Mouse (Mus musculus) right cerebral cortex, adult 18-20 months (tissue): ENCODE measurements around the gene Pnpla2.

ENCODE experiments used
- DNase-seq: peaks from one replicate; pipeline ENCODE4 v3.0.0; 2022; ENCODE audit warnings: mixed read lengths

Gene Pnpla2

DNA sequence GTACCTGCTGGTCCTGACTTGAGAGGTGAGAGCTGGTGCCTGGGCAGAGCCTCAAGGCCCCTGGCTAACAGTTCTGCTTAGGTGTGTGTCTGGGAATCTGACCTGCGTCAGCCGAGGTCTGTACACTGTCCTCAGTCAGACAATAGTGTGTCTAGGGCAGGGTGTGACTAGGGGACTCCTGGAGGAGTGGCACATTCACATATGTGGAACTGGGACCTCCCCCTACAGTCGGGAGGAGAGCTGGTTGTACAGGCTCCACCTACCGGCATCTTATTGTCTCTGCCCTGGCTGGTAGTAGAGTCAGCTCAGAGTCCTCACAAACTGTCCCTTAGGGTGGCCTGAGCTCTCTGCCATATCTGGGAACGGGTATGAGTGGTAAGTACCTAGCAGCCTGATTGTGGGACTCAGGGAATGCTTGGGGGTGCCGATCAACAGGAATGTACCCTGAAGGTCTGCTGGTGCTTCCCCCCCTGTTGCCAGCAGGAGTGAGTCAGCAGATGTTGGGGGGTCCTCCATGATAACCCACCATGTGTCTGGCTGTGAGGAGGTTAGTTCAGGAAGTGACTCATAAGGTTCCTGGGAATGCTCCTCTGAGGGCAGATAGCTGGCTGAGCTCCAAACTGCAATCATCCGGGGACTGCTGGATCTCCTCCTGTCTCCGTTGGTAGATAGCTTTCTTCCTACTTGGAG, 13.7 kb downstream of the Pnpla2 start:
- no peak for DNase-seq

DNA sequence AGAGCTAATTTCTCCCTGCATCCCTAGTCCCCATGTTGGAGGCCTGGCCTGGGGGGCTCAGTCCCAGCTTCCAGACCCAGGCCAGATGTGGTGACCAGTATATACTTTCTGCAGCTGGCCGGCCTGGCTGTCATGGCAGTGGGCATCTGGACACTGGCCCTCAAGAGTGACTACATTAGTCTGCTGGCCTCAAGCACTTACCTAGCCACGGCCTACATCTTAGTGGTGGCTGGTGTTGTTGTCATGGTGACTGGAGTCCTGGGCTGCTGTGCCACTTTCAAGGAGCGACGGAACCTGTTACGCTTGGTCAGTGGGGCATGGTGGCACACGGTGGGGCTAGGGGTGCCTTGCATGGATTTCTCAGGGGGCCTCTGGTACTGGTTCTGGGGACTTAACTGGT, 14.4 kb downstream of the Pnpla2 start:
- no peak for DNase-seq

DNA sequence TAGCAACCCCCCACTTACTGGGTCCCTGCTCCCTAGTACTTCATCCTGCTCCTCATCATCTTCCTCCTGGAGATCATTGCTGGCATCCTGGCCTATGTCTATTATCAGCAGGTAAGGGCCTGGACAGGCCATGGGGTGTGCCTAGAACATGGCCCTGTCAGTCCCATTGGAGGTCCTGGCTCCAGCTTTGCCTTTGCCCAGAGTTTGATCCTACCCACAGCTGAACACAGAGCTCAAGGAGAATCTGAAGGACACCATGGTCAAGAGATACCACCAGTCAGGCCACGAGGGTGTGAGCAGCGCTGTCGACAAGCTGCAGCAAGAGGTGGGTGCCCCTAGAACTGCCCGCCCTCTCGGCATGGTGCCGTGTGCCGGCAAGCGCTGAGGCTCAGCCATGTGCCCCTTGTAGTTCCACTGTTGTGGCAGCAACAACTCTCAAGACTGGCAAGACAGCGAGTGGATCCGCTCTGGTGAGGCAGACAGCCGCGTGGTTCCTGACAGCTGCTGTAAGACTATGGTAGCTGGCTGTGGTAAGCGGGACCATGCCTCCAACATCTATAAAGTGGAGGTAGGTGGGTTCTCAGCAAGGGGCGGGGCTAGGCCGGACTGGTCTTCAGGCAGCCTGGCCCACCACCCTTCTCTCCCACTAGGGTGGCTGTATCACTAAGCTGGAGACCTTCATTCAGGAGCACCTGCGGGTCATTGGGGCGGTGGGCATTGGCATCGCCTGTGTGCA, 15.1 kb downstream of the Pnpla2 start:
- DNase-seq = no peak

DNA sequence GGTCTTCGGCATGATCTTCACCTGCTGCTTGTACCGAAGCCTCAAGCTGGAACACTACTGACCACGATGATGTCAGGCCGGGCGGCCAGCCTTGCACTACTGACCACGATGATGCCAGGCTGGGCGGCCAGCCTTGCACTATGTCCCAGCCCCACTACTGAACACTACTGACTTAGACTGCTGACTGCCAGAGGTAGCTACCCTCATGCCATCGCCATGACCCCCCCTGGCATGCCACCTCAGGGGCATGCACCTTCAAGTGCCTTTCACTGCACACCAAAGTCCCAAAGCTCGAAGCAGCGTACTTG, 15.6 kb downstream of the Pnpla2 start:
- DNase-seq = no peak

DNA sequence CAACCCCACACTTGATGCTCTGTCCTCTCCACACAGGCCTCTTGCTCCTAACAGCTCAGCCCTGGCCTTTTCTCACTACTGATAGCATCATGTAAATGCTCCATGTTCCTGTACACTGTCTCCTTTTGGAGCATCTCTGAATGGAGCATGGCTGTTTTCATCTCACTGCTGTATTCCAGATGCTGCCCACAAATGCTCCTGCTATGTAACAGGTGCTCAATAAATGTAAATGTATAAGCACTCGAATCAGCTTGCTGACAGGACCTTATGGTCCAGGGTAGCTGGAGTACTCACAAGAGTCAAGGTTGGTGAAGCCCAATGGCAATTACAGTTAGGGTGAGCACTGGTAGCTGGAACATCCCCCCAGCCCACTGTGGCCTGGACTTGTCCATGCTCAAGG, 16.2 kb downstream of the Pnpla2 start:
- DNase-seq = no peak

DNA sequence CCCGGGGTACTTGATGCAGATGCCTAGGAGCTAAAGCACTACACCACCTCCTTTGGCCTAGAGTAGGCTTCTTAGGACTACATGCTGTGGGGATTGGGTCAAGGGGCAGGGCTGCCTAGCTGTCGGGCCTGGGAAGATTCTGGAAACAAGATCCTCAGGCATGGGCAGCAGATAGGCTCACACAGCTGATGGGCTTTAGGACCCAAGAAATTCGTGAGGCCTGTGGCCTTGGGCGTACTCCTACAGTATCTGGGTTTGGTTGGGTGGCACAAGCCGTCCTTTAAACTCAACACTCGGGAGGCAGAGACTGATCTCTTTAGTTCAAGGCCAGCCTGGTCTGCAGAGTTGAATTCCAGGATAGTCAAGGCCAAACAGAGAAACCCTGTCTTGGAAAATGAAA, 17.2 kb downstream of the Pnpla2 start:
- DNase-seq = no peak

DNA sequence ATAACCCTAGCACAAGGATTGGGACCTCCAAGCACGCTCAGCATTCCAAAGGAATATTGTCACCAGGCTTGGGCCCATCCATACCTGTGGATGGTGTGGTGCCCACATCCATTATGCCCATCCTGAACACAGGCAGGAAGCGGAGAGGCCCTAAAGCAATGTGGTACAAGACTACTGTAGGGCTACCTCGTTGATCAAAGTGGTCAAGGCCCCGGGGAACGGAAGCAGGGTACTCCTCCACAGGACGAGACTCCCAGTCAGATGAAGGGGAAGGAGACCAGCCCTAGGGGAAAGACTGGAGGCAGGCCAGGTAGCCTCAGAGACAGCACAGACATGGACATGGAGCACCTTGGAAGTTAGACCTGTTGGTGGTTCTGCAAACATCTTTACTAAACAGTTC, 17.8 kb downstream of the Pnpla2 start:
- no peak for DNase-seq

DNA sequence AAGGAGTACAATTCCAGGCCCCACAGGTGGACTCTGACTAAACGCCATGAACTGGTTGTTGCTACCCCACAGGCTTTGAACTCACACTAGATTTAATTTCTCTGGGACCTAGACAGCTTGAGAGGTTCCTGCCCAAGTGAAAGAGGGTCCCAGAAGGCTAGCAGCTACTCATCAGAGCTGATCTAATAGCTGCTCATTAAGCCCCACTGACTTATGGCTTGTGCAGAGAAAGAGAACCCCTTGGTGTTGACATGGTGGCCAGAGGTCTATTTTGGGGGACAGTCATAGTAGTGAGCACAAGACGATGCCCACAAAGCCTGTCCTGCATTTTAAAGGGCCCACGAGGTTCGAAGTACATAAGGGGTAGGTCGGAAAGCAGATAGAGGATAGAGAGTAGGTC, 19.2 kb downstream of the Pnpla2 start:
- DNase-seq = no peak

DNA sequence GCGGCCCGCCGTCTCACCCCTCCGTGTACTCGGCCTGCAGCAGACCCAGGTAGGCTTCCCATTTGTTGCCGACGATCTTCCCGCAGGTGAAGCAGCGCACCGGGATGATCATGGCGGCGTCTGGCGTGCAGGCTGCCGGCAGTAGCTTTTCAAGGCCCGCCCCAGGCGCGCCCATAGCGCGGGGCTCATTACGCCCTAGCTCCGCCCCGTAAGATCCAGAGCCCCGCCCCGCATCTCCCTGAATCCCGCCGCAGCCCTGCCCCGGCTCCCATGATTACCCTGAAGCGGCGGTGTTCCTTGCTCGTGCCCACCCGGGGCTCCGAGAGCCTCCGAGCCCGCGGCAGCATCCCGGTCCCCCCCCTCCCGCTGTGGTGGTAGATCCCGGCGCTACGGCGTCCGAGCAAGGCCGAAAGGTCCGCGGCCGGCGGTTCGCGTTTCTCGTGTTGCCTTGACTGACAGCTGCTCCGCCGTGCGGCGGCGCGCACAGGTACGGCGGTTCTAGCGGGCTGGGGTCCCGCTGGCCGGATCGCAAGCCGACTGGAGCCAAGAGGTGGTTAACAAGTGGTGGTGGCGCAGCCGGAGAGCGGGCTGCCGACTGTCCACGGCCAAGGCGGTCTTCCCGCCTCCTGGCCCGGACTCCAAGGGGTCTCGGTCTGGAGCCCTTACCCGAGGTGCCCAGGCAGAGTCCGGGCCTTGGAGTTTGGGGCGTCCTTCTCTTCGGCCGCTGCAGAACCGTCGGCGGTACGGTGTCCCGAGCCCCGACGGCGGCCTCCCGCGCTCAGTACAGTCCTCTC, 20.2 kb downstream of the Pnpla2 start, which contains the start of the genes Polr2l and Tspan4:
Gene Polr2l, minus strand, starts transcription at position 122 of the 794 bp plus-strand sequence.
Gene Tspan4, plus strand, starts transcription at position 230 of the 794 bp plus-strand sequence.
- DNase-seq = peak; percentile 84

DNA sequence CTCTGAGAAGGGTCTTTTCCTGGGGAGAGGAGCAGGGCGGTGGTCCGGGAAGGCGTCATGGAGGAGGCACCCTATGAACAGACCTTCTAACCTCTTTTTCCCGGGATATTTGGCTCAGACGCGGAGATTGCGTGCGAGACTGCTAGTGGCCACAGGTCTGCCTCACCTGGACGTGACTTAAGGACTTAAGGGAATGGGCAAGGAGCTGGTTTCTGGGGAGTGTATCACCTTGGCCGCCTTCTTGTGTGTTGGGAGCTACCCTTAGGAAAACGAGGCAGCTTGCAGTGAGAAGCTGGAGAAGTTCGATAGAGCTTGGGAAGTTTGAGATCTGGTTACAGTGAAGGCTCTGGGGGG, 20.8 kb downstream of the Pnpla2 start:
- no peak for DNase-seq

DNA sequence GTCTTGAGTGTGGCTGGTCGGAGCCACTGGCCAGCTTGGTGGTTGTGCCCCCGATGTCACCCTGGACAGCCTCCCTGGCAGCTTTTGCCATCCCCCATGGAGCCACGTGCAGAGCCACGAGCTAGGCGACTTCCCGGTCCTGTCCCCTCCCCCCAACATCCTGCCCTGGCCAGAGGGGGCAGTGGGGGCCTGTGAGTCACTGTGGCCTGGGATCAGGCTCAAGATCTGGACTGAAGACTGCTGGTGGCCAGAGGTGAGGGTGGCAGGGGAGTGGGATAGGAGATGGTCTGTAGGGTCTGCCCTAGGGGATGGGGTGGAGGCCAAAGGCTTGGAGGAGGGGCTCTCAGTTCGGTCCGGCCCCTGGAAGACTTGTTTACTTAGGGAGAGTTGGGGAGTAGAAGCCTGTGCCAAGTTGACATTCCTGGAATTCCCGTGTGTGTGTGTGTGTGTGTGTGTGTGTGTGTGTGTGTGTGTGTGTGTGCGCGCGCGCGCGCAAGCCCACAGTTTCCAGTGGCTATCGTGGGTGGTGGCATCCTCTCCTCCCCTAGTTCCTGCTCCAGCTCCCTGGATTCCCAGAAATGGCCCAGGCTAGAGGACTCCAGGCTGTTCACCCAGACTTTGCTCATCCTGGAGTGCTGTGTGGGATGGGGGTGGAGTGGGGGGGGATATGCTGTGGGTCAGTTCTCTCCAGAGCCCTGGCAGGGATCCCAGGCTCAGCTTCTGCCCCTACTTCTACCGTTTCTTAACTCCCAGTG, 21.4 kb downstream of the Pnpla2 start:
- DNase-seq = peak; percentile 52

DNA sequence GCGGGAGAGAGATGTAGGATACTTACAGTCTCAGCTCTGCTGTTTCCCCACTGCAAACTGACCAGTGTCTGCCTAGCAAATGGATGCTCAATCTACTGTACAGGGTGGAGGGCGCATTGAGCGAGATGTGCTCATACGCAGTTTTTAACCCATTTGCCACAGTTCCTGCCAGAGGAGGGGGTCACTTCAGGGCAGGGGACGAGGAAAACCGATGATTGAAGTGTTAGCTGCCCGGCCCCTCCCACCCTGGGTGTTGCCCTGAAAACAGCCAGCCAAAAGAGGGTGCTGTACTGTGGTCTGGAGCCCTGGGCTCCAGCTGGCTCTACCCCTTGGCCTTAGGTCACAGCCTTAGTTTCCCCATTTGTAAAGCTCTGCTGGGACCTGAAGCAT, 22.0 kb downstream of the Pnpla2 start:
- DNase-seq = no peak

DNA sequence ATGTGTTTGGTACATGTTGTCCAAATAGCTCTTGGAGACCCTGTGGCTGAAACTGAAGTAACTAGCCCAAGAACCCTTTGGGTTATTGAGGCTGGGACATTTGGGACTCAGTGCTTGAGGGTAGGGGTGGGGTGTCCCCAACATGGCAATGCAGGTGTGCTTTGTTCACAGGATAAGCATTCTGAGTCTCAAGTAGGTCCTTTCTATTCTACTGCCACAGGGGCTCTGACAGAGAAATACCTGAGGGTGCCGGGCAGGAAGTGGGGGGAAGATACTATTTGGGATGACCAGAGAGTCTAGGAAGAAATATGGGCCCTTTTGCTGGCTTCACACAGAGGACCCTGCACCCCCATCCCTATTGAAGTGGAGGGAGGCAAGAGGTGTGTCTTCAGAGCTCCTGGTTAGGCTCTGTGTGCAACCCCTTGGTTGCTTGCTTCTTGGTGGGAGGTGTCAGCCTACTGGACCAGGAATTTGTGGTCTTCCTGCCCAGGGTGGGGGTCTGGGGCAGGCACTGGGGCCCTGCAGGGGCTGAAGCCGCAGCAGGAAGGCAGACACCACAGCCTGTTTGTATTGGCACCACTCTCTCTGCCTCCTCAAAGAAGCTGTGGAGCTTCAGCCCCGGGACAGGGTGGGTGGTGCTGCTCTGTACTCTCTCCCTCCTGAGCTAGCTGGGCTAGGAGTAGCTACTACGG, 22.7 kb downstream of the Pnpla2 start:
- no peak for DNase-seq

DNA sequence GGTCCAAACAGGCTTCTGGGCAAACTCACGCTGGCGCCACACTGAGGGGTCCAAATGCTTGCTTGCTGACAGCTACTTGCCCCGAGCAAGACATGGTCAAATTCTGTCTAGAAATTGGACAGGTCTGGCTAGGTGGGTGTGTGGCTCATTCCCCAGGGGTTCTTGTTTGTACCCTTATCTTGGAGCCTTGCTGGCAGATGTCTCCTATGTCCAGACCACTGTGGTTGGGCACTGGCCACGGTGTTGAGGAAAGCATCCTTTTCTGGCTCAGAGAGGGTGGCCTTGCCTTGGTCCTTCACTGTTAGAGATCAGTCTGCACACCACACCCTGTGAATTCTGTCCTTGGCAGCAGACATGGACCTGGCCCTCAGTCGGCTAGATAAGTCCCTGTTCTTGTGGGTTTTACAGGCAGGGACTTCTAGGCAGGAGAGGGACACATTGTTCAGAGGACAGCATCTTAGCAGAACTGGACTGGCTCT, 23.3 kb downstream of the Pnpla2 start:
- no peak for DNase-seq

DNA sequence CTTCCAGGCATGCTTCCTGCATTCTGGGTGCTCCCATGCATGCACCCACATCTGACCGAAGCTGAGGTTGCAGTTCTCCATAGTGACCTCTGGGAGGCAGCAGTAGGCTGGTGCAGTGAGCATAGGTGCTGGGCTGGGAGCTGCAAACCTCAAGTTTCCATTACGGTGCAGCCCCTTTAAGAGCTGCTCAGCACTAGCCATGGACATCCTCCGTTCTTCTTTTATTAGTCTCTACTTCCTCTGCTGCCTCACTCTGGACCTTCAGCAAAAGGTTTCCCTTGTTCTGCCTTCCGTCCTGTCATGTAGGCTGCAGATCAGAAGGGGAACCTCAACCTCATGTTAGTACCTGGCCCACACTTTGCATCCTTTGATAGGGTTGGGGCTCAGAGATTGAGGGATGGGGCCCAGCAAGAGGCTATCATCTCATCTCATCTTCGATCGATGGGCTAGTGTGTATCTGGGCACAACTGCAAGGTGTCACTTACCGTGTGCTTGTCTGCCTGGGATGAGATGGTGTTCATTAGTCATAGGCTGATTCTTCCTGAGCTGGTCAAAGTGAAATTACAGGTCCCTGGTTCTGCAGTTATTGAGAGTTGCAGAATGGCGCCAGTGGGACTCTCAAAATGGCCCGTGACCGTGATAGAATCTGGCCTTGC, 26.0 kb downstream of the Pnpla2 start:
- peak; percentile 75 for DNase-seq

DNA sequence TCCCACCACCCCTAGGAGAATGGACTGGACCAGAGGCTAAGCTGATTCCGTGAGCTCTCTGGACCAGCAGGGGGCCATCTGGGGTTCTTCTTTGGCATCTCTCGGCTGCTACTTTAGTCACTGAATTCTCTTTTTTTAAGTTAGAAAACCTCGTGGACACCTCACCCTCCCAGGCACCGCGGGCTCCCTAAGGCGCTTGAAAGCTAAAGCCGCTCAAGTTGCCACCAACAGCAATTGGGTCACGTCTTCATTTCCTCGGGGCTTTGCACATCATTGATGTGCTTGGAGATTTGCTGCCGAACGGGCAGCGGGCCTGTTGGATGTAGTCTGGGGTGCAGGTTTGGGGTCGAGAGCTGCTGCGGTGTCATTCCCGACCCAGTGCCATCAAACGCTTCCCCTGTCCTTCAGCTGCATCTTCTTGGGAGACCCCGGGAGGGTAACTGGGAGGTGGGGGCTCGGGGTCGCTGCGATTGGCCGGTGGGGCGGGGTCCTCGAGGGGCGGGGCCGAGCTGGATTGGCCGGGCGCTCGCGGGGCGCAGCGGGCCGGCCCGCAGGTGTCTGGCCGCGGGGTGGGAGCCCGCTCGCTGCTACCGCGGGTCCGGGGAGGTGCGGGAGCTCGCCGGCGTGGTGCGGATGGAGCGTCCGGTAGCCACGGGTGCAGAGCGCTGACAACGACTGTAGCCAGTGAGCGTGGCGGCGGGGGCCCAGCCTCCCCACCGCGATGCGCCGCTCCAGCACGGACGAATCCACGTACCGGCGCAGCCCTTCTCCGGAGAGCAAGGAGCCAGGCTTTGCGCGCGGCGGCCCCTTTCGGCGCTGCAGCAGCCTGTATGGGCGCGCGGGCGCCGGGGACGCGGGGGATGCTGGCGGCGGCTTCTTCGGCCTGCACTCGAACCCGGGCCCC, 26.8 kb downstream of the Pnpla2 start:
- DNase-seq = peak; percentile 56

DNA sequence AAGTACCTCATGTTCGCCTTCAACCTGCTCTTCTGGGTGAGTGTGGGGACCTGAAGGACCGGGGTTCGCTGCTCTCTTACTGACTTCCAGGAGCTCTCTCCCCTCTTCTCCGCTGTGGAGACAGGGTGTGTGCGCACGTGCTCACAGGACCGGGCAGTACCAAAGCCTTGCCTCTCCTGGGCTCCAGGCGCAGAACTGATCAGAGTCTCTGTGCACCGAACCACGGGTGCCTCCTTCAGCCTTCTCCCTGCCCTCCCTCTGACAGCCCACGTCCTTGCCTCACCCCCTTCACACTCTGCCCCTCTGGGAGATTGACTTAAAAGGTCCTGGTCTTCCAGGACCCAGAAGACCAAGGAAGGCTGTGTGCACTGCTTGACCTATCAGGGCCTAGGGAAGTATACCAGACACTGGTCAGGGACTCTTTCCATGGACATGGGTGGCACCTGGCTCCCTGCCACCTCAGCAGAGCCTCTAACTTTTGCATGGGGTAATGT, 27.6 kb downstream of the Pnpla2 start:
- no peak for DNase-seq

DNA sequence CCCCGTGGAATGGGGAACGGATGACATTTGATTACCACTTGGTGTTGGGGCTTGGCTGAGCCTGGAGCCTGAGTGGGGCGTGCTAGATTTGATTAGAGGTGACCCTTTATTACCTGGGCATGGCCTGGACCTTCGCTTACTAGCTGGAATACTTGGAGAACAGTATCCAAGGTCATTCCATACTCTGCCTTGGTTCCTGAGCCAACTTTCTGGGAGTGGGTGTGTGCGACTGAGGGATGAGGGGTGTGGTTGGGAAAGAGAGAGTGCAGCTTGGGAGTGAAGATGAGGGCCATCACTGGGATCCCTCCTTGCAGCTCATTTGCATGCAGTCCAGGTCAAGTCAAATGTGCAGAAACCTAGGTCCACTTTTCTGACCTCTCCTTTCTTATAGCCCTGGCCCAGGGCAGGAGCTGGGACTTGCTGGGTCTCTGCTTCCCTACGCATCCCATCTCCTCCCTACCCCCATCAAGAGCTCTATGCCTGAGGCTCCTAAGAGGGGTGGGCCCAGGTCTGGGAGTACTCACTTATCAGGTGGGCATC, 28.2 kb downstream of the Pnpla2 start:
- no peak for DNase-seq

DNA sequence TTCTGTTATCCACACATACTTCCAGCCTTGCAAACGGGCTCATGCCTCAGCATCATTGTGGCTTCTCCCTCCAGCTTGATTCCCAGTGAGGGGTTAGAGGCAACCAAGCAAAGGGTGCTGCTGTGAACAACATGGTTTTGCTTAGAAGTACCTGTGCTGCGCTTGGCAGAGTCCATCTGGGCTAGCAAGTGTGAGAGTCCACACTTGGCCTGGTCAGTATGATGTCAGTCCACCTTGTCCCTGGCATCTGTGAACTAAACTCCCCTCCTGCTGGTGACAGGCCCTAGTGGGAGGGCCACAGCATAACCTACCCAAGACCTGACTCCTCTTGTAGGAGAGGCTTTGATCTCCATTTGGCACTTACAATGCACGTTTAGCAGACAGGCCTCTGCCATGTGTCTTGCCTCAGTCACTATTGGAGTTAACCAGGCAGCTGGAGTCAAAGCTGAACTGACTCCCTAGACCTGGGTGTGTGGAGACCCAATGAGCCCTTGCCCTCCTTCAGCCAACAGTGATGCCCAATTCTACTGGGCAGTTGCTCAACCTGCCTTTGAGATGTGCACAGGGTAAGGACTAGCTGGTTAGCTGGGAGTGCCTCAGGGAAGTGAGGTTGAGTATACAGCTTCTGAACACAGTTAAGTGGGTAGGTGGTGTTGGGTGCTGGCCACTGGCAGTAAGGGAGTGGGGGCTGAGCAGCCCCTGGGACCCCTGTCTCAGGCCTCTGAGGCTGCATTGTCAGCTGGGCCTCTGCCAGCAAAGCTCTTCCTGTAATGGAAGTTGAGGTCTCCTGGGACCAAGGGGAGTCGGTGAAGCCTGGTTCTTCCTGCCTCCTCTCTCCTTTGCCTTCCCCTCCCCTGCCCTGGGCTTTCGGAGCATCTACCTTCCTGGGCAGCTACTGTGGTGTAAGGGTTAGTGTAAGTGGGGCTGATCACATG, 29.5 kb downstream of the Pnpla2 start:
- no peak for DNase-seq
